Mouse (Mus musculus) hindbrain, embryonic 14.5 days (tissue): Measurements from ENCODE around the gene Vinac1. TPM values are rescaled to one million over a fixed set of nuclear protein-coding genes. Genes with fewer than 3 reads are reported as not detected.
A peak's percentile ranks its signal among the peaks of the same experiment; 100 is the strongest.

ENCODE experiments used
- ATAC-seq: fragments of 200-750 bp; cut with Nextera tagmentation; 2 replicates; pipeline ENCODE4 v1.8.0; 2017; ENCODE audit warnings: moderate number of reproducible peaks, mild to moderate bottlenecking, moderate TSS enrichment, moderate library complexity; ENCODE audit not compliant: low FRiP score
- DNase-seq: peaks from one replicate; pipeline ENCODE4 v3.0.0-alpha.2; 2015; ENCODE audit warnings: low spot score
- H3K27ac ChIP-seq: fragments of 300-500 bp; sonication (generic); 2 replicates; pipeline ENCODE4 v1.5.1; 2014; ENCODE audit warnings: mild to moderate bottlenecking, moderate library complexity
- H3K27me3 ChIP-seq: fragments of 300-500 bp; sonication (generic); 2 replicates; pipeline ENCODE4 v1.6.1; 2014; ENCODE audit warnings: mild to moderate bottlenecking, low read length, mixed read lengths; ENCODE audit not compliant: control insufficient read depth, insufficient read depth
- H3K36me3 ChIP-seq: fragments of 300-500 bp; sonication (generic); replicated peaks from 2 replicates; pipeline ENCODE4 v1.6.1; 2014; ENCODE audit not compliant: control insufficient read depth, insufficient read depth
- H3K4me1 ChIP-seq: fragments of 300-500 bp; sonication (generic); replicated peaks from 2 replicates; pipeline ENCODE4 v1.6.1; 2014; ENCODE audit warnings: antibody characterized with exemption, low read length, mixed read lengths; ENCODE audit not compliant: control insufficient read depth, insufficient read depth
- H3K4me2 ChIP-seq: fragments of 300-500 bp; sonication (generic); replicated peaks from 2 replicates; pipeline ENCODE4 v1.6.1; 2014; ENCODE audit warnings: mild to moderate bottlenecking, moderate library complexity
- H3K4me3 ChIP-seq: fragments of 300-500 bp; sonication (generic); replicated peaks from 2 replicates; pipeline ENCODE4 v1.5.1; 2014; ENCODE audit warnings: mild to moderate bottlenecking, low read length
- H3K9ac ChIP-seq: fragments of 300-500 bp; sonication (generic); 2 replicates; pipeline ENCODE4 v1.6.1; 2014
- H3K9me3 ChIP-seq: fragments of 300-500 bp; sonication (generic); 2 replicates; pipeline ENCODE4 v1.6.1; 2016; ENCODE audit warnings: low read length; ENCODE audit not compliant: control insufficient read depth
- WGBS: fragments of 180-500 bp; shearing (Covaris S2); extraction: QIAGEN DNeasy Blood & Tissue Kit; methylation state at CpG from one replicate; pipeline ENCODE4 v1.1.7; 2014; 5-methylcytosine and 5-hydroxymethylcytosine counted together
- polyA plus RNA-seq: library from polyadenylated mRNA; unstranded; fragments of >200 nt; fragmentation: Nextera tagmentation; extraction: Ambion mirVana; gene quantifications from 2 replicates; pipeline ENCODE4 v1.2.1, GENCODE M21; 2014

The Vinac1 gene
- polyA plus RNA-seq, result 0.79 and 0.90 TPM in 2 replicates

DNA sequence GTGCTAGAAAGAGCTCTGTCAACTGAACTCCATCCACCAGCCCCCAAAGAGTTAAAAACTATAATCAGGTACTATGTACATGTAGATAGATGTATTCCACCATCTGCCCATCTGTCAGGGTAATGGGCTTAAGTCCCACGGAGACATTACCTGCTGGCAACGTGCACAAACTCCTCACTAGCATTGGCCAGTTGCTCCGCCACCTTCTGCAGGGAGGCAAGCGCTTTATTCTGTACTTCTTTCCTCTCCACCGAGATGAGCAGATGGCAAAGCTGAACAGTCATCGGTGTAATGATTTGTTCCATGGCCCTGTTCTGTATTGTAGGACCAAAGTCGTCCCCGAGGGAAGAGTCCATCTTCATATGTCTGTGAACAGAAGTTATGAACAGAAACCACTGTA lies at the start of gene Vinac1:
Vinac1 (minus strand) TSS at position 362 of the 400 bp plus-strand sequence.
- no peaks in the 10 kb centered on the region for H3K4me1 ChIP-seq
- H3K4me2 ChIP-seq, result no peak within 1 kb of the TSS
- ATAC-seq (no peak), DNase-seq (no peak)
- WGBS, result 73% methylated on average over 8 of the region's 8 CpGs
- no peaks in the 10 kb centered on the region for H3K27me3 ChIP-seq
- no peaks in the 10 kb centered on the region for H3K9me3 ChIP-seq
- H3K36me3 ChIP-seq, result no peaks in the 10 kb centered on the region
- H3K9ac ChIP-seq, result no peak within 1 kb of the TSS
- no peak within 1 kb of the TSS for H3K27ac ChIP-seq
- no peak within 1 kb of the TSS for H3K4me3 ChIP-seq

DNA sequence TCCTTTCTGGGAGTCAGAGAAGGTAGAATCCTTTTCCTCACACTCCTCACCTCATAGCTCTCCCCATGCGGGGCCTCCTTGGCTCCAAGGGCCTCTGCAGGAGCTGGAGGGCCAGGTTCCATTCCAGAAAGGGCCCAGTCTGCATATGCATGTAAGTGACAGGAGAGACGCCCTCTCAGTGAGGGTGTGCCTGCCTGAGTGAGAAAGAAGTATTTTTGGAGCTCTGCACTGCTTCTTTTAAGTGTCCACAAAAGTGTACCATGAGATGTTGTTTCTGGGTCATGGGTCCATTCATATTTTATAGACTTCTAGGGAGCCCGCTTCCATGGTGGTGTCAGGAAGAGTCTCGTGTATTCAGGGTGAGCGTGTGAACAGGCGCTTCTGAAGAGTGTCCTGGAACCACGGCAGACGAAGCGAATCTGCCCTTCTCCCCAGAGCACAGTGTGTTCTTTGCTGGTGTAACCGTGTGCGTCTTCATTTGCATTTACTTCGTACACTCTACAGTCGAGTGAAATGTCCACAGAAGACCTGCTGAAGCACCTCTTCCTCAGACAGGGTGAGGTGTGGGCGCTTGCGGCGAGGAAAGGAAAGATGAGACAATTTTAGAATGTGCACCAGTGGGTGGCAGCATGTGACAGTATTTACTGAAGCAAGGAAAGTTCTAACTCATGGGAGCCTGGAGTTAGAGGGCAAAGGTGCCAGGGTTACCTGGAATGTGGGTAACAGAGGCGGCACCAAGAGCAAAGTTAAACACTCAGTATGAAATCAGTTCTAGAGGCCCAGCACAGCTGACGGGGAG lies 46.2 kb upstream of the Vinac1 start:
- DNase-seq, result no peak
- Histone ChIP-seq H3K4me3 (no peak overlapping the region), H3K9me3 (no peaks in the 10 kb centered on the region), H3K4me2 (no peak overlapping the region), H3K36me3 (peaks cover 66% of the 10 kb centered on the region), H3K9ac (no peak overlapping the region), H3K27ac (no peak overlapping the region), H3K27me3 (no peaks in the 10 kb centered on the region), H3K4me1 (no peaks in the 10 kb centered on the region)
- WGBS, result 91% methylated on average over 18 of the region's 18 CpGs
- no peak for ATAC-seq

DNA sequence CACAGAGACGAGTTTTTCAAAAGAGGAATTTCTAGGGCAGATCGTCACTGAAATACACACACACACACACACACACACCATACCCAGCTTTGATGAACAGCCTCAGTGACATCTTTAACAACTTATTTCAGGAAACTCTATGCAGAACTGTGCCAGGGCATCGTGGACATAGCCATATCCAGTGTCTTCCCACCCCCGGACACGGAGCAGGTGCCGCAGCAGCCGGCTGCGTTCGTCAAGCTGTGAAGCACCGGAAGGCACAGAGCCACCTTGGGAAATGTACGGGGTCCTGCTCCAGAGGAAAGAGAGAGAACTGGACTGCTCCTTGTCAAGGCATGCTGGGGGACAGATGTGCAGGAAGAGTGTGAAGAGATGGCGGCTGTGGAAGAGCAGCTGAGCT lies 44.8 kb upstream of the Vinac1 start:
- Histone ChIP-seq H3K4me2 (no peak overlapping the region), H3K27me3 (no peaks in the 10 kb centered on the region), H3K9ac (no peak overlapping the region), H3K27ac (no peak overlapping the region), H3K9me3 (no peaks in the 10 kb centered on the region), H3K36me3 (peaks cover 75% of the 10 kb centered on the region), H3K4me1 (no peaks in the 10 kb centered on the region), H3K4me3 (no peak overlapping the region)
- WGBS, result 95% methylated on average over 12 of the region's 12 CpGs
- ATAC-seq (no peak), DNase-seq (no peak)

DNA sequence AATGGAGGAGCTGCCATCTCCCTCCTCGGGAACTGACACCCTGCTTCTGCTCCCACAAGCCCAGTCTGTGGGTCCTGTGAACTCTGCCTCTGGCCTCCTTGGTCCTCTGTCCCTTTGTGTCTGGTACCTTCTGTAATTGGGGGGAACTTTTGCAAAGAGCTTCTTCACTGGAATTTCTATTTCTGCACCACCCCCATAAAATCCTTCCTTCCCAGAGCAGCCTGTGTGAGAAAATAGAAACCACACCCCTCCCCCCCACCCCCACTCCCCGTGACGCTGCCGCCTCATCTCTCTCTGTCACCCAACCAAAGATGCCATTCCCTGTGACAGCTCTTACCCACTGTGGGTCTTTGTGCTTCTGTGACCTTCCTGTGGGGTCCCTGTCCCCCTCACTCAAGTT lies 42.4 kb upstream of the Vinac1 start:
- no peaks in the 10 kb centered on the region for H3K4me1 ChIP-seq
- H3K4me2 ChIP-seq, result no peak overlapping the region
- no peak for ATAC-seq
- no peak overlapping the region for H3K9ac ChIP-seq
- H3K9me3 ChIP-seq, result no peaks in the 10 kb centered on the region
- peaks cover 91% of the 10 kb centered on the region for H3K36me3 ChIP-seq
- 65% methylated on average over 4 of the region's 4 CpGs for WGBS
- no peak overlapping the region for H3K27ac ChIP-seq
- H3K27me3 ChIP-seq, result no peaks in the 10 kb centered on the region
- H3K4me3 ChIP-seq, result no peak overlapping the region
- no peak for DNase-seq

DNA sequence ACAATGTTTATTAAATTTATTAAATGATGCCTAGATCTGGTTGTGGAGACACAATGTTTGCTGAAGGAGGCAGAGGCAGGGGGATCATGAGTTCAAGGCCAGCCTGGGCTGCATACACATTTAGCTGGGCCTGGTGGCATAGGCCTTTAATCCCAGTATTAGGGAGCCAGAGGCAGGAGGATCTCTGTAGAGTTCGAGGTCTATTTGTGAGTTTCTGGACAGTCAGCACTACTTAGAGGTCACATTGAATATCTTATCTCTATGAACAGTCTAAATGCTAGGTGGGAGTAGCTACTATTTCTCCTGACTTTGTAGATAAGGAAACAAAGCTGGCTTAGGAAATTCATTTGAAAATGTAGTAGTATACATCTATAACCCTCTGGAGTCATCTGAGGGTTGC lies 39.5 kb upstream of the Vinac1 start:
- ATAC-seq (no peak), DNase-seq (no peak)
- no peaks in the 10 kb centered on the region for H3K4me1 ChIP-seq
- H3K4me2 ChIP-seq, result no peak overlapping the region
- peaks cover 83% of the 10 kb centered on the region for H3K36me3 ChIP-seq
- no peak overlapping the region for H3K9ac ChIP-seq
- whole genome bisulfite sequencing, result 100% methylated on average over 1 of the region's 1 CpGs
- H3K9me3 ChIP-seq, result no peaks in the 10 kb centered on the region
- no peaks in the 10 kb centered on the region for H3K27me3 ChIP-seq
- no peak overlapping the region for H3K4me3 ChIP-seq
- no peak overlapping the region for H3K27ac ChIP-seq

DNA sequence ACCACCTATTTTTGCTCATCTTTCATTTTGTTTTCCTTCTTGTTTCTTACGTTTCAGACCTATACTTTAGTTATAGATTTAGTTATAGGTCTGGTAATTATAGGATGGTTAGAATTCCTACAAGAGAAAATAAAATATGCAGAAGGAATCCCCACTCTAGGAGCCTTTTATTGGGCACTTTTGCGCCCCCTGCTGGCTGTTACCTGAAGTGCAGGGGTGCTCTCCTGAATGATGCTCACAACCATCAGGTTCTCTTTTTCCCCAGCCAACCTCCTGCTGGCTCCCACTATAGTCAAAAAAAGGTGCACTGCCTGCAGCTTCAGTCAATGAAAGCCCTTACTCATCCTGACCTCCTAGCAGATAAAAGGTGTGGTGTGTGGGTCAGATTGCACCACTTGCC lies 37.0 kb upstream of the Vinac1 start:
- Histone ChIP-seq H3K36me3 (peaks cover 88% of the 10 kb centered on the region), H3K4me2 (no peak overlapping the region), H3K9ac (no peak overlapping the region), H3K4me1 (no peaks in the 10 kb centered on the region), H3K27ac (no peak overlapping the region), H3K9me3 (no peaks in the 10 kb centered on the region), H3K27me3 (no peaks in the 10 kb centered on the region), H3K4me3 (no peak overlapping the region)
- DNase-seq (peak; percentile 70), ATAC-seq (no peak)
- WGBS, result 58% methylated on average over 2 of the region's 2 CpGs

DNA sequence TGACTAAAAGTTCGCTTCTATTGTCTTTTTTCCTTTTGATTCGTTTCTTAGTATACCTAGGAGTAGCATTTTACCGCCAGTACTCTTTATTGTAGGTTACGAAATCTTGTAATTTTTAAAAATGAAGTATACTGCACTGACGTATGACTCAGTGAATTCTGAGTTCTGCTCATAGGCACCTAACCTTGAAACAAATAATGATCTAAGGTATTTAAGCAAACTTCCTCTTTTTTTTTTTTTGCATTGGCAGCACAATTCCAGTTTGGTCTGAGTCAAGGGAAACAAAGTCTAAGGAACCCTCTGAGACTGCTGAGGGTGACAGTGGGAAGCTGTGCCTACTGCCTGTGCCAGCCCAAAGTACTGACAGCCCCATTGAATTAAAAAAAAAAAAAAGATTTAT lies 35.5 kb upstream of the Vinac1 start:
- Histone ChIP-seq H3K27me3 (no peaks in the 10 kb centered on the region), H3K9me3 (no peaks in the 10 kb centered on the region), H3K4me1 (no peaks in the 10 kb centered on the region), H3K4me2 (no peak overlapping the region), H3K27ac (no peak overlapping the region), H3K36me3 (peaks cover 88% of the 10 kb centered on the region), H3K4me3 (no peak overlapping the region), H3K9ac (no peak overlapping the region)
- no peak for ATAC-seq
- no peak for DNase-seq
- 93% methylated on average over 5 of the region's 5 CpGs for WGBS

DNA sequence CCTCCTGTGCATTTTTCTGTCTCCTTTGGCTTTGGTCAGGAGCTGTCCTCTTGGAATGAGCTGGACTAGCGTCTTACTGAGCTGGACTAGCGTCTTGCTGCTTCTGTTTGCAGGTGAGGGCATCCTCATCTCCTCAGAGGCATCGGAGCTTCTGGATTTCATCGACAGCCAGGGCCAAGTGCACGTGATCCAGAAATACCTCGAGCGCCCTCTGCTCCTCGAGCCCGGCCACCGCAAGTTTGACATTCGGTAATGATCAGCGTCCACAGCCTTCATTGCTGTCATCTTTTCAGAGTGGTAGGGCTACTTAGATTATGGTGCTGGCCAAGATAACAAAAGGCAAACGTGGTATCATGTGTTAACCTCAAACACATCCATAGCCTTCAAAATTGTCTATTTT lies 33.1 kb upstream of the Vinac1 start:
- ATAC-seq, result no peak

DNA sequence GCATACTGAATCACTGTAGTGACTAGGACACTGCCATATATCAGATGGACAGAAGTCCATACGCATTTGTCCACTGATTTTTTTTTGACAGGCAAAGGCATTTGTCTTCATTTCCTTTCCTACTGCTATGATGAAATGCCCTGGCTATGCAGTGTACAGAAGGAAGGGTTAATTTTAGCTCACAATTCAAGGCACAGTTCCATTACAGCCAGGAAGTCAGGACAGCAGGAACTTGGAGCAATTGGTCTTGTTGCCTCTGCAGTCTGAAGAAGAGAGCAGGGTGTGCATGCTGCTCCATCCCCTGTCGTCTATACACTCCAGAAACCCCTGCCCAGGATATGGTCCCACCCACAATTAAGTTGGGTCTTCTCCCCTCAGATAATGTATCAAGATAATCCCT lies 31.2 kb upstream of the Vinac1 start:
- Histone ChIP-seq H3K27me3 (no peaks in the 10 kb centered on the region), H3K4me2 (no peak overlapping the region), H3K27ac (no peak overlapping the region), H3K4me1 (no peaks in the 10 kb centered on the region), H3K9ac (no peak overlapping the region), H3K36me3 (peaks cover 83% of the 10 kb centered on the region), H3K4me3 (no peak overlapping the region), H3K9me3 (no peaks in the 10 kb centered on the region)
- DNase-seq, result no peak
- WGBS, result 82% methylated on average over 2 of the region's 2 CpGs
- no peak for ATAC-seq

More for the DNA sequence above, 33.1 kb upstream of the Vinac1 start:
- H3K9ac ChIP-seq, result no peak overlapping the region
- no peak overlapping the region for H3K4me3 ChIP-seq
- no peaks in the 10 kb centered on the region for H3K4me1 ChIP-seq
- no peaks in the 10 kb centered on the region for H3K9me3 ChIP-seq
- no peak for DNase-seq
- no peak overlapping the region for H3K4me2 ChIP-seq
- no peaks in the 10 kb centered on the region for H3K27me3 ChIP-seq
- WGBS, result 69% methylated on average over 13 of the region's 13 CpGs
- peaks cover 90% of the 10 kb centered on the region for H3K36me3 ChIP-seq
- H3K27ac ChIP-seq, result no peak overlapping the region

DNA sequence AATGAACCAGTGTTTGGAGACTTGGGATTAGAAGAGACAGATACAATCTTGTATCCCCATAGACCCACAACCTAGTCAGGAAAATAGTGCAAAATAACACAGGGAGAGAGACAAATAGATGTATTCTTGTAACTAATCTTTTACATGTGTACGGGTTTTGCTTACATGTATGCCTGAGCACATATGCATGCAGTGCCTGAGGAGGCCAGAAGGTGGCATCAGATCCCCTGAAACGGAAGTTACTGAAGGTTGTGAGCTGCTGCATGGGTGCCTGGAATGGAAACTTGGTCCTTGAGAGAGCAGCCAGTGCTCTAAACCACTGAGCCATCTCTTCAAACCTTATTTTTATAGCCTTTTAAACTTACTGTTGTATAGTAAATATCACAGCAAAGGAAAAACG lies 30.3 kb upstream of the Vinac1 start:
- H3K4me1 ChIP-seq, result no peaks in the 10 kb centered on the region
- peaks cover 76% of the 10 kb centered on the region for H3K36me3 ChIP-seq
- no peak overlapping the region for H3K4me2 ChIP-seq
- no peaks in the 10 kb centered on the region for H3K9me3 ChIP-seq
- DNase-seq (peak; percentile 32), ATAC-seq (no peak)
- H3K9ac ChIP-seq, result no peak overlapping the region
- no peaks in the 10 kb centered on the region for H3K27me3 ChIP-seq
- no peak overlapping the region for H3K27ac ChIP-seq
- no peak overlapping the region for H3K4me3 ChIP-seq
- 86% methylated on average over 3 of the region's 3 CpGs for whole genome bisulfite sequencing
